12 mouse cellular contexts compared by ENCODE assay signal in the genomic region with DNA sequence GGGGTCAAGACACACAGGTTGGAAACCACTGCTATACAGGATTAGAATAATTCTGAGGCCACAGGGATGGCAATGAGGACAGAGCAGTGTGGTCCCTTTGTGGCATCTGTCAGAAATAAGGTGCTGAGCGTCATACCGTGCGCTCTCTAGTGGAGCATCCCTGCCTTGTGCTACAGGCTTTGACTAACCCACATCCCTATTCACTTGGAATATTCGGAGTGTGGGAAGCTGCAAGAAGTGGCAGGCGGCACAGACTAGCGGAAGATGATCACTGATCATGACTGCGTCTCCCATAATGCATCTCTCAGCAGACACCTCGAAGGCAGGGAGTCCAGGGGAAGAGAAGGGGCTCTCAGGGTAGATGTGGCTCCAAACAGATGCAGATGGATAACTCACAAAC. TPM values are rescaled to one million over a fixed set of nuclear protein-coding genes. Genes with fewer than 3 reads are reported as not detected.
DNase-seq lines count a peak whose midpoint lies in the region; ATAC-seq and TF ChIP-seq lines count a peak whose summit lies in the region.
"Had no signal": no experiment of that assay in that cellular context is flagged by ENCODE, and none has a peak within 500 bp of the region (broad histone marks: within the 10 kb centered on the region; RNA-seq: fewer than 3 reads in every experiment).

No protein-coding gene starts in this region.

- WGBS in hindbrain, embryonic 15.5 days: 67% methylated on average over 8 of the region's 8 CpGs
- WGBS in hindbrain, embryonic 10.5 days: 81% methylated on average over 8 of the region's 8 CpGs
- WGBS in embryonic facial prominence, embryonic 13.5 days: 72% methylated on average over 8 of the region's 8 CpGs

- peak; percentile 71 for TF ChIP-seq CTCF in layer of hippocampus, adult 2 months (conservative IDR thresholded peaks at IDR 0.05)

- no peak for DNase-seq in hindbrain, embryonic 10.5 days (ENCODE audit: low spot score)
- peak; percentile 53 to 73 for DNase-seq in layer of hippocampus, adult 2 months (ENCODE audit: low spot score in 2 of 2)
- DNase-seq in right cerebral cortex, postnatal 10 days (ENCODE audit: low spot score in 2 of 2): peak; percentile 76 to 85
- no peak for DNase-seq in cerebellum, postnatal 36 days
- DNase-seq: kidney, adult 9 months had no signal

- H3K4me1 ChIP-seq in hindbrain, embryonic 15.5 days (replicated peaks): 0 out of 2 replicates have a peak, but pooled peaks cover 20% of the 10 kb centered on the region
- peaks cover 44% of the 10 kb centered on the region for H3K4me1 ChIP-seq in hindbrain, embryonic 10.5 days (replicated peaks)
- H3K4me1 ChIP-seq in embryonic facial prominence, embryonic 13.5 days: peaks cover 26% of the 10 kb centered on the region

- H3K27ac ChIP-seq in hindbrain, embryonic 15.5 days (replicated peaks): no peak overlapping the region
- H3K27ac ChIP-seq in hindbrain, embryonic 10.5 days: no peak overlapping the region
- 0 out of 2 replicates have a peak overlapping the region, but pooled peaks have one; percentile 16 for H3K27ac ChIP-seq in embryonic facial prominence, embryonic 13.5 days
- peak overlapping the region; percentile 87 for H3K27ac ChIP-seq in layer of hippocampus, adult 2 months
- H3K27ac ChIP-seq: heart, embryonic 15.5 days; limb, embryonic 13.5 days had no signal

- no peak overlapping the region for H3K4me2 ChIP-seq in hindbrain, embryonic 15.5 days
- no peak overlapping the region for H3K4me2 ChIP-seq in embryonic facial prominence, embryonic 13.5 days
- H3K4me2 ChIP-seq: heart, embryonic 15.5 days; limb, embryonic 13.5 days had no signal

- no peaks in the 10 kb centered on the region for H3K27me3 ChIP-seq in hindbrain, embryonic 15.5 days
- H3K27me3 ChIP-seq in hindbrain, embryonic 10.5 days (ENCODE audit: insufficient read depth, poor library complexity, severe bottlenecking): no peaks in the 10 kb centered on the region
- no peaks in the 10 kb centered on the region for H3K27me3 ChIP-seq in embryonic facial prominence, embryonic 13.5 days
- H3K27me3 ChIP-seq: heart, embryonic 15.5 days; limb, embryonic 13.5 days had no signal

- no peaks in the 10 kb centered on the region for H3K9me3 ChIP-seq in hindbrain, embryonic 15.5 days
- no peaks in the 10 kb centered on the region for H3K9me3 ChIP-seq in hindbrain, embryonic 10.5 days
- H3K9me3 ChIP-seq in embryonic facial prominence, embryonic 13.5 days: no peaks in the 10 kb centered on the region
- H3K9me3 ChIP-seq: heart, embryonic 15.5 days; limb, embryonic 13.5 days had no signal

- H3K9ac ChIP-seq in hindbrain, embryonic 15.5 days: no peak overlapping the region
- no peak overlapping the region for H3K9ac ChIP-seq in embryonic facial prominence, embryonic 13.5 days
- H3K9ac ChIP-seq: heart, embryonic 15.5 days; limb, embryonic 13.5 days had no signal

- H3K36me3 ChIP-seq in hindbrain, embryonic 15.5 days: no peaks in the 10 kb centered on the region
- H3K36me3 ChIP-seq in hindbrain, embryonic 10.5 days: no peaks in the 10 kb centered on the region
- no peaks in the 10 kb centered on the region for H3K36me3 ChIP-seq in embryonic facial prominence, embryonic 13.5 days
- H3K36me3 ChIP-seq: heart, embryonic 15.5 days; limb, embryonic 13.5 days had no signal

- peak; percentile 65 for ATAC-seq in hindbrain, embryonic 15.5 days (ENCODE audit: low FRiP score, low read depth)
- no peak for ATAC-seq in embryonic facial prominence, embryonic 13.5 days (ENCODE audit: insufficient number of reproducible peaks, insufficient read depth, low FRiP score, low TSS enrichment, low read depth)
- no peak for ATAC-seq in monocyte, adult 5-6 weeks (replicated peaks; ENCODE audit: insufficient number of reproducible peaks, low FRiP score, low TSS enrichment, poor library complexity, severe bottlenecking)
- ATAC-seq: lung, postnatal 0 days had no signal

- H3K4me3 ChIP-seq in hindbrain, embryonic 15.5 days: no peak overlapping the region
- no peak overlapping the region for H3K4me3 ChIP-seq in hindbrain, embryonic 10.5 days
- no peak overlapping the region for H3K4me3 ChIP-seq in embryonic facial prominence, embryonic 13.5 days
- H3K4me3 ChIP-seq in layer of hippocampus, adult 2 months: no peak overlapping the region; the same call in 1 of the 2 replicates
- H3K4me3 ChIP-seq: heart, embryonic 15.5 days; limb, embryonic 13.5 days; myocyte had no signal

RNA-seq across cellular contexts. Expression of gene Kalrn, which starts 47.5 kb away (rescaled TPM):
- 24.6 and 26.5 TPM in 2 replicates for polyA plus RNA-seq in hindbrain, embryonic 15.5 days (2015; fragmentation: Nextera tagmentation; extraction: Ambion mirVana)
- 14.2 and 16.6 TPM in 2 replicates for polyA plus RNA-seq in hindbrain, embryonic 10.5 days (2016; fragmentation: Nextera tagmentation; extraction: Ambion mirVana)
- polyA plus RNA-seq in embryonic facial prominence, embryonic 13.5 days (2015; fragmentation: Nextera tagmentation; extraction: Ambion mirVana): 18.3 and 20.1 TPM in 2 replicates
- total RNA-seq in layer of hippocampus, adult 2 months (2021): 100 to 1,000 TPM; 533 to 549 TPM
- total RNA-seq in monocyte, adult 5-6 weeks (2017): 1.7 to 10.2 TPM (median 1.8 TPM) in 3 replicates

Comparison
In these comparisons a context has a peak if more than half of its experiments do, and no peak if none do; other contexts are left out.
1. H3K27ac ChIP-seq: peak in embryonic facial prominence, embryonic 13.5 days (single experiment) and layer of hippocampus, adult 2 months (single experiment); none in hindbrain, embryonic 15.5 days (single experiment) and hindbrain, embryonic 10.5 days (single experiment).
2. DNase-seq: peak in layer of hippocampus, adult 2 months (2 of 2) and right cerebral cortex, postnatal 10 days (2 of 2); none in hindbrain, embryonic 10.5 days (single experiment) and cerebellum, postnatal 36 days (0 of 2).